In the genomic region with DNA sequence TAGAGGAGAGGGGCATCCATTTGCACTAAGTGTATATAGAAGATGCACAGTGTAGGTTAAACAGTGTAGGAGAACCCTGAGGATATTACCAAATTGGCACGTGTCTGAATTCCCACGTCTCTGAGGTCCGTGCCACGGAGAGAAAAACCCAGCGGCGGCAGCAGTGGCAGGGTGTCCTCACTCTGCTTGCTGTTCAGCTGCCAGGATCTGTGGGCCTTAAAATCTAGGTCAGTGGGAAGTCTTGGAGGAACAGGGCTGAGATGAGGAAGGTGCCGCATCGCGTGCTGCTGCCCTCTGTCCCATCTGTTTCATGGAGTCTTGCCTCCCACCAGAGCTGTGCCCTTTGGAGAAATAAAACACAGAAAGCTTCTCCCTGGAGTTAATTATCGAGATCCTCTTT, we compare ENCODE assay signal across 21 mouse cellular contexts. TPM values are rescaled to one million over a fixed set of nuclear protein-coding genes. Genes with fewer than 3 reads are reported as not detected.
A peak's percentile ranks its signal among the peaks of the same experiment; 100 is the strongest.
DNase-seq lines count a peak whose midpoint lies in the region; ATAC-seq and TF ChIP-seq lines count a peak whose summit lies in the region.
"Had no signal": no experiment of that assay in that cellular context is flagged by ENCODE, and none has a peak within 500 bp of the region (broad histone marks: within the 10 kb centered on the region; RNA-seq: fewer than 3 reads in every experiment).

No protein-coding gene starts in this region.

- H3K4me3 ChIP-seq in heart, adult 2 months = no peak overlapping the region
- H3K4me3 ChIP-seq in neural tube, embryonic 14.5 days (ENCODE audit: low read depth, low read length) = no peak overlapping the region
- no peak overlapping the region for H3K4me3 ChIP-seq in stomach, embryonic 16.5 days (replicated peaks; ENCODE audit: low read length)
- H3K4me3 ChIP-seq: embryonic facial prominence, embryonic 15.5 days; forebrain, embryonic 10.5 days; heart, embryonic 13.5 days; hindbrain, embryonic 15.5 days; midbrain, embryonic 15.5 days; stomach, embryonic 15.5 days had no signal

- WGBS in heart, adult 2 months = 61% methylated on average over 10 of the region's 10 CpGs
- WGBS in neural tube, embryonic 14.5 days = 82% methylated on average over 10 of the region's 10 CpGs
- 93% methylated on average over 10 of the region's 10 CpGs for WGBS in stomach, embryonic 16.5 days

- intact Hi-C loops in heart, adult 2 months (cut with DNase I) = no loop called here

- peaks cover 26% of the 10 kb centered on the region for H3K4me1 ChIP-seq in heart, adult 2 months (ENCODE audit: control insufficient read depth, insufficient read depth, low read length)
- H3K4me1 ChIP-seq in neural tube, embryonic 14.5 days (ENCODE audit: control insufficient read depth, insufficient read depth, low read length) = no peaks in the 10 kb centered on the region
- H3K4me1 ChIP-seq in stomach, embryonic 16.5 days (ENCODE audit: control insufficient read depth, insufficient read depth, low read length) = peaks cover 37% of the 10 kb centered on the region
- H3K4me1 ChIP-seq: hindbrain, embryonic 15.5 days; midbrain, embryonic 15.5 days had no signal

- TF ChIP-seq EP300 in heart, adult 2 months (IDR thresholded peaks at IDR 0.05; ENCODE audit: insufficient read depth, low read depth, low read length) = no peak

- 0 out of 2 replicates have a peak, but pooled peaks have one; percentile 19 for ATAC-seq in neural tube, embryonic 14.5 days (ENCODE audit: low read depth)
- ATAC-seq in stomach, embryonic 16.5 days (ENCODE audit: insufficient read depth, low FRiP score) = no peak
- ATAC-seq: midbrain, embryonic 15.5 days had no signal

- H3K4me2 ChIP-seq in neural tube, embryonic 14.5 days (ENCODE audit: low read depth, low read length) = no peak overlapping the region
- no peak overlapping the region for H3K4me2 ChIP-seq in stomach, embryonic 16.5 days (ENCODE audit: low read depth, low read length)
- H3K4me2 ChIP-seq: embryonic facial prominence, embryonic 15.5 days; heart, embryonic 13.5 days; hindbrain, embryonic 15.5 days; midbrain, embryonic 15.5 days; stomach, embryonic 15.5 days had no signal

- no peaks in the 10 kb centered on the region for H3K27me3 ChIP-seq in heart, adult 2 months (ENCODE audit: control insufficient read depth, insufficient read depth, low read length)
- no peaks in the 10 kb centered on the region for H3K27me3 ChIP-seq in neural tube, embryonic 14.5 days (ENCODE audit: control insufficient read depth, insufficient read depth, low read length)
- no peaks in the 10 kb centered on the region for H3K27me3 ChIP-seq in stomach, embryonic 16.5 days (ENCODE audit: control insufficient read depth, insufficient read depth, low read length)
- H3K27me3 ChIP-seq: embryonic facial prominence, embryonic 15.5 days; heart, embryonic 13.5 days; hindbrain, embryonic 15.5 days; midbrain, embryonic 15.5 days; stomach, embryonic 15.5 days had no signal

- peaks cover 30% of the 10 kb centered on the region for H3K36me3 ChIP-seq in heart, adult 2 months (ENCODE audit: control insufficient read depth, insufficient read depth, low read length)
- no peaks in the 10 kb centered on the region; the same call in 1 of the 2 replicates for H3K36me3 ChIP-seq in neural tube, embryonic 14.5 days (ENCODE audit: control insufficient read depth, insufficient read depth, low read length)
- H3K36me3 ChIP-seq in stomach, embryonic 16.5 days (ENCODE audit: control insufficient read depth, insufficient read depth, low read length) = peaks cover 45% of the 10 kb centered on the region

- no peaks in the 10 kb centered on the region for H3K9me3 ChIP-seq in neural tube, embryonic 14.5 days (ENCODE audit: control insufficient read depth, low read length)
- H3K9me3 ChIP-seq in stomach, embryonic 16.5 days (replicated peaks; ENCODE audit: control insufficient read depth, low read length) = no peaks in the 10 kb centered on the region
- H3K9me3 ChIP-seq: embryonic facial prominence, embryonic 15.5 days; forebrain, embryonic 10.5 days; G1E; heart, embryonic 13.5 days; hindbrain, embryonic 15.5 days; midbrain, embryonic 15.5 days; stomach, embryonic 15.5 days had no signal

- H3K27ac ChIP-seq in heart, adult 2 months = peak overlapping the region; percentile 12; the same call in 1 of the 2 replicates
- no peak overlapping the region for H3K27ac ChIP-seq in neural tube, embryonic 14.5 days (ENCODE audit: low read depth, low read length)
- H3K27ac ChIP-seq in stomach, embryonic 16.5 days (ENCODE audit: low read length) = peak overlapping the region; percentile 1; the same call in 1 of the 2 replicates
- H3K27ac ChIP-seq: embryonic facial prominence, embryonic 15.5 days; forebrain, embryonic 10.5 days; heart, embryonic 13.5 days; hindbrain, embryonic 15.5 days; midbrain, embryonic 15.5 days; stomach, embryonic 15.5 days had no signal

- no peak for TF ChIP-seq CTCF in heart, adult 2 months (IDR thresholded peaks at IDR 0.05)

- no peak for DNase-seq in heart, adult 2 months
- DNase-seq in heart, adult 18-20 months = no peak
- DNase-seq in neural tube, embryonic 10.5 days (ENCODE audit: extremely low spot score, low spot score) = no peak
- DNase-seq in Muller cell, postnatal 12 days (ENCODE audit: inconsistent ontology term) = peak; percentile 17
- no peak for DNase-seq in kidney, adult 9 months
- DNase-seq: adrenal gland, postnatal 25 days; cerebellum, adult 11-12 months; cerebellum, postnatal 14 days; kidney, adult 18-20 months; kidney, postnatal 10 days; left cerebral cortex, postnatal 4 days; right cerebral cortex, postnatal 14 days had no signal

- H3K79me2 ChIP-seq in heart, adult 2 months (replicated peaks; ENCODE audit: control insufficient read depth, insufficient read depth, low read length) = peaks cover 13% of the 10 kb centered on the region

- no peak overlapping the region for H3K9ac ChIP-seq in heart, adult 2 months (ENCODE audit: low read depth, low read length)
- H3K9ac ChIP-seq in neural tube, embryonic 14.5 days (replicated peaks; ENCODE audit: low read depth, low read length) = no peak overlapping the region
- H3K9ac ChIP-seq in stomach, embryonic 16.5 days (ENCODE audit: low read length) = no peak overlapping the region
- H3K9ac ChIP-seq: embryonic facial prominence, embryonic 15.5 days; heart, embryonic 13.5 days; hindbrain, embryonic 15.5 days; midbrain, embryonic 15.5 days; stomach, embryonic 15.5 days had no signal

- no peak for TF ChIP-seq POLR2A in heart, adult 2 months (IDR thresholded peaks at IDR 0.05; ENCODE audit: insufficient read depth, low read depth, low read length)

RNA-seq across cellular contexts. Expression of gene Klf3, which starts 16.9 kb away (rescaled TPM):
- 10 to 100 TPM; 41.4 to 46.6 TPM for total RNA-seq in heart, adult 2 months (2021)
- polyA plus RNA-seq in heart, adult 2 months (2012; rRNA removed) = 34.3 and 41.8 TPM in 2 replicates
- total RNA-seq in heart, adult 18-20 months (2021) = 10 to 100 TPM; 36.9 to 49.1 TPM
- polyA plus RNA-seq in neural tube, embryonic 14.5 days (2014; fragmentation: Nextera tagmentation; extraction: Ambion mirVana) = 15.8 and 20.1 TPM in 2 replicates
- polyA plus RNA-seq in stomach, embryonic 16.5 days (2015; fragmentation: Nextera tagmentation; extraction: Ambion mirVana) = 63.7 and 66.8 TPM in 2 replicates
